Mouse (Mus musculus) heart, postnatal 10 days (tissue): ENCODE data around the gene Efna3. TPM values are rescaled to one million over a fixed set of nuclear protein-coding genes. Genes with fewer than 3 reads are reported as not detected.

Experiments
- DNase-seq, 2 experiments: peaks; one replicate each; pipeline ENCODE4 v3.0.0; 2021
- intact Hi-C: fragments of 180-260 bp; cut with DNase I; formaldehyde crosslinking; loops from one replicate; pipeline ENCODE4 v1.15.1; 2025
- total RNA-seq, 2 experiments: library from RNA; stranded (reverse); gene quantifications; 2 replicates each; pipeline ENCODE4 v1.2.3; 2021

Gene Efna3
- under 1 TPM in 1 of 2 experiments, not detected in 1; 0.17 TPM for total RNA-seq

DNA sequence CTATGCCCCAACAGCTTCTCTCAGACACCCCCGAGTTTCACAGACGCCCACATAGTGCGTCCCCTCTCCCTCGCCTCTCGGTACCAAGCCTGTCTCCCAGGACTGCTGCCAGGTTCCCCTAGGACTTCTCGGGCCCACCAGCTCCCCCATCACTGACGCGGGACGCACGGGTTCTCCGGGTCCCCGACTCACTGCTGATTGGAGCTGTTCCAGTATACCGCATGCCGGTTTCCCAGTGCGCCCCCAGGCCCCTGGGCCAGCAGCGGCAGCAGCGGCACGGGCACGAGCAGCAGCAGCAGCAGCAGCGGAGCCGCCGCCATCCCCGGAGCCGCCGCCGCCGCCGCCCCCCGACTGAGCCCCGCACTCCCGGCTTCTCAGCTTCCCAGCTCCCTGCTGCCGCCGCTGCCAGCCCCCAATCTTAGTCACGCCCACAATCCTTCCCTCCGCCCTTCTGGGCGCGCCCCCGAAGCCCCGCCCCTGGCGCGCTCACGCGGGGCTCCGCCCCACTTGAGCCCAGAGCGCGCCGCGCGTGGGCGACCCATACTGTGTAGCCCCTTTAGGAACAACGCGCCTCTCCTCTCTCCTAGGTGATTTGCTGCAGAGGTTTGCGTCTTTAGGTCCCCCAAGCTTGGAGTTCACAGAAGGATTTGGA is at the start of gene Efna3:
Gene Efna3 (minus strand): TSS at position 452 of the 652 bp plus-strand sequence.
- intact Hi-C loops, result no loop called here

DNA sequence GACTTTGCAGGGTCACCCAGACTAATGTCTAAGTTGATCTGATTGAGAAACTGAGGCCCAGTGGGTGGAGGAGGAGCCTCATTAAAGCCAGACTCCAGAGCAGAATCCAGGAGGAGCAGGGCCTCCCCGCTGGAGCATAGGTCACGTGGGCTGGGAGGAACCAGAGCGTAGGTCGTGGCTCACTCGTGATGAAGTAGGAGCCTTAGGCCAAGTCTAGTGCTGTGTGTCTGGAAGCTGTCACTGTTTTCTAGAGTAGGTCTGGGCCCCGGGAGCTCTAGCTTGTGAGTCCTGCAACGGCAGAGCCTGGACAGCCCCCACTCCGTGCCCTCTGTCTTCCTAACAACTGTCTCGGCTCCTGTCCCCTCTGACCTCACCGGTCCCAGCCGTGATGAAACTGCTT is 44.6 kb upstream of the Efna3 start:
- intact Hi-C loops, result no loop called here
- no peak for DNase-seq

More for the DNA sequence above, at the start of gene Efna3:
- DNase-seq, result peak; percentile 66 to 69

DNA sequence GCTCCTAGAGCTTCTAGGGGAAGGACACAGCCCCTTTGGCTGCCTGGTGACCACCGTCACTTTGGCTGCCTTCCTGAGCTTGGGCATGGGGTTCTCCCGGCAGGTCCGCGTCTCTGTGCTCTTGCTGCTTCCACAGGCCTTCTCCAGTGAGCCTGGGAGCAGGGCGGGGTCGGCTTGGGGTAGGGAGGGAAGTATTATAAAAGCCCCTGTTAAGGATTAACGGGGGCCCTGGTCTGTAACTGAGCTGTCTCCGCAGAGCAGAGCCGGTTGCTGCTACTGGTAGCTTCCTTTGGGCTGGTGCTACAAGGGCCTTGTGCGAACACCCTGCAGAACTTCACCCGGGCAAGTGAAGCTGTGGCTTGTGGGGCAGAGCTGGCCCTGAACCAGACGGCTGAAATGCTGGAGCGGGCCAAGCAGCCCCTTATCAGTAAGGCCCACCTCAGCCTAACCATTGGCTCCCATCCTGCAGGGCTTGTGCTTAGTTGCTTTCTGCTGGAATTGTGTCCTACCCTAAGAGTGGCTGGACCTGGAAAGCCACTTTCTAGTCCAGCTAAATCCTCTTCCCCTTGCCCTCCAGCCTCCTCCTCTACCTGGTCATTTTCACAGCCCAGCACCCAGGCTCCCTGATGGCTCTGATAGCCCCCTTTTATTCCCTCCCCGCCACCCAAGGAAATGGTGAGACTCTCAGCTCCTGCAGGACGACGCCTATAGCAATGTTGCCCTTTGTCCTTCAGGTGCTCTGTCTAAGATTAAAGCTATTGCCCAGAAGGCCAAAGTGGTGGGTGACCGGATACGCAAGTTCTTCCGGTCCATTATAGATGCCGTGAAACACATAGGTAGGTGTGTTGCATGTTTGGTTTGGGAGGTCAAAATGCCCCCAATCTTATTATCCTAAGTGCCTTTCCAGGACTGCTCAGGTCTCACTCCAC is 43.0 kb upstream of the Efna3 start:
- intact Hi-C loops, result no loop called here
- no peak for DNase-seq

DNA sequence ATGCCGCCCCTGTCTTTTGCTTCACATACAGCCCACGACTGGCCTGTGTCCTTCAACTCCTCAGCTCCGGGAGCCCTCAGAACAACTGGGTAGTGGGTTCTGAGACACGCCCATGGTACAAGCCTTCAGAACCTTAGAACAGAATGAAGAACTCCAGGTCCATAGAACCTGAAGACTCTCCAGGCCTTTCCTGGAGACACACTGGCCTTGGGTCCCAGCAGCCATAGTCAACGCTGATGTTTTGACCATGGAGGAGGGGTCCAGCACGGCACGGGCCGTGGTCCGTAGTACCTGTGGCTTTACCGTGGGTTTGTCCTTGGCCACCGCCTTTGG is 42.4 kb upstream of the Efna3 start, which contains the start of gene Dcst1:
Gene Dcst1 (minus strand): TSS at position 101 of the 333 bp plus-strand sequence.
- no peak for DNase-seq
- intact Hi-C loops, result no loop called here

DNA sequence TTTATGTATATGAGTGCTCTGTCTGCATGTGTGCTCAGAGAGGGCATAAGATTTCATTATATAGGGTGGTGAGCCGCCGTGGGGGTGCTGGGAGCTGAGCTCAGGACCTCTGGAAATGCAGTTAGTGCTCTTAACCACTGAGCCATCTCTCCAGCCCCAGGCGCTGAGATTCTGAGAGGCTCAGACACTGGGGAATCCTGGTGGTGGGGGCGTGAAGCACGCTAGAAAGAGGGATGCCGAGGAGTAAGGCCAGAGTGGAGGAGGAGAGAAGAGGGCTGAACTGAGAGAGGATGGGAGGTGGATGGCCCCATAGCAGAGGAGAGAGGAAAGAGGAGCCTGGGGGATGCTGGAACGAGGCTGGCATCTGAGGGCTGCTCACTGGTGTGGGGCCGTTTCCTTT is 41.9 kb upstream of the Efna3 start:
- DNase-seq, result no peak
- intact Hi-C loops, result no loop called here

DNA sequence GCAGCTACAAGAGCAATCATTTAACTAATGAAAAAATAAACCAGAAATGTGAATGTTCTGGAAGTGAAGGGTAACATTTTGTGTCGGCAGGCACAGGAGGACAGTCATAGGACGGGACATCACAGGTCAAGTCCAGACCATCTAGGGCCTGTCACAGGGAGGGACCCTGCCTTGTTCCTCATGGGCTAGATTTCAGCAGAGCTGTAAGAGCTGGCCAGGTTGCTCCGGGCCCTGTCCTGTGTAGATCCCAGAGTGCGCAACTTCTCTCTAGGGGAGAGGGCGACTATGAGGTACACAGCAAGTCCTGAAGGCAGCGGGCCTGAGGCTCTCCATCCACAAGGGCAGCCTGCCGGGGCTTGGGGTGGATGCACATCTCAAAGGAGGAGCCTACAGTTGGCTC is 38.9 kb upstream of the Efna3 start, which contains the start of gene Dcst2:
Gene Dcst2 (plus strand): TSS at position 301 of the 400 bp plus-strand sequence.
- no peak for DNase-seq
- intact Hi-C loops, result no loop called here

DNA sequence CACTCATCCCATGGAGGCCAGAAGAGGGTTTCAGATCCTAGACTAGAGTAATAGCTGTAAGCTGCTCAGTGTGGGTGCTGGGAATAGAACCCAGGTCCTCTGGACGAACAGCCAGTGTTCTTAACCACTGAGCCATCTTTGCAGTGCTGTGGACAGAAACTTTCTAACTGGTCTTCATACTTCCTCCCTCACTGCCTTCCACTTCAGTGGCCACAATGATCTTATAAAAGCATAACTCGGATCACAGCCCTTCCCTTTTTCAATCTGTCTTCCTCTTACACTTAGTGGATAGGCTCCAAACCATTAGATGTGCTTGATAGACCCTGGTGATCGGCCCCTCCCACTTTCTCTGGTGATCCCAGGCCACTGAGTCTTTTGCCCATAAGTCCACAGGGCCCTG is 37.5 kb upstream of the Efna3 start:
- DNase-seq, result no peak
- intact Hi-C loops, result no loop called here

DNA sequence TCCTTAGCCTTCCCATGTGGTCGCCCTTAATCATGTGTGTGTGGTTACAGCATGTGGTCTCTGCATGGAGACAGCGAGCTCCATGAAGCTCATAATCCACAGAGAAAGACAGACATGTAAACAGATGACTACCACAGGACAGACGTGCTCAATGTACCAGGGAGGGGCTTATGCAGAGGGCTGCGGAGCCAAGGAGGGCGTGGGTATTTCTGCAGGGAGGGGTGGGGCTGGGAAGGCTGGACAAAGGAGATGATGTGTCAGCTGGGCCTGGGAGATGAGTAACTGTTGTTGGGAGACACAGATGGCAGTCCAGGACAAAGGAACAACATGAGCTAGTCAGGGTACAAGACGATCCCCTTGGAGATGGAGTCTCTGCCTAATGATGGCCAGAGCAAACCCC is 36.9 kb upstream of the Efna3 start:
- no peak for DNase-seq
- intact Hi-C loops, result no loop called here

DNA sequence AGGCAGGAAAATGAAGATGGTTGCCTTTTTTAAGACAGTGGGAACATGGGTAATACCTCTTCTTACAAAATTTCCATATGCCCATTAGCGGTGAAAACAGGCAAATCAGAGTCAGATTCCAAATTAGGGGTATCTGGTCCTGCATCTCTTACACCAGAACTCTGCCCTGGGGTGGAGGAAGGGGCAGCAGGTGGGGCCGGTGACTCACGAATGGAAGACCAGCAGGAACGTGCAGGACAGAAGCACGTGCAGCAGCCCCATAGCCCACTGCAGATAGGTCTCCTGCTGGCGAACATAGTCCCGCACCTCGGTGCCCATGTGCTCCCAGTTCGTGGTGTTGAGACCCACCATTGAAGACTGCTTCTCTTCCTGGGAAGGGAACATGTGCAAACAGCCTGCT is 33.3 kb upstream of the Efna3 start:
- DNase-seq, result no peak
- intact Hi-C loops, result no loop called here

DNA sequence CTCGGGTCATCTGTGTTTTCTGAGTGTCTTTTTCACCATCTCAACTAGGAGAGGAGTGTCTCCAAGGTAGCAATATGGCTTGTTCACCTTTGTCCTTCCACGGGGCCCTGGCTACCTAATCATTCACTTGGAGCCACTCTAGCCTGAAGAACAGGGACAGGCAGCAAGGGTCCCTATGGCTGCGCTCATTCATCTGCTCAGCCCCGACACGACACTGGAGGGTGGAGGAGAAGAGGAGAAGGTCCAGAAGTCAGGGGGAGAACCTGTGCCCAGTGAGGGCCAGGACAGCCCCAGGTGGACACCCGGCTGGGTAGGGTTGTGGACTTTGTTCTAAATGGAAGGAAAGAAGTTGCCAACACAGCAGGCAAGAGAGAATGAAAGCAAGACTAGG is 32.7 kb upstream of the Efna3 start:
- intact Hi-C loops, result loop anchor here (1.0 to 2.0 kb wide), 2 partner anchors 23 to 37 kb away; no protein-coding TSS in a partner anchor
- no peak for DNase-seq

DNA sequence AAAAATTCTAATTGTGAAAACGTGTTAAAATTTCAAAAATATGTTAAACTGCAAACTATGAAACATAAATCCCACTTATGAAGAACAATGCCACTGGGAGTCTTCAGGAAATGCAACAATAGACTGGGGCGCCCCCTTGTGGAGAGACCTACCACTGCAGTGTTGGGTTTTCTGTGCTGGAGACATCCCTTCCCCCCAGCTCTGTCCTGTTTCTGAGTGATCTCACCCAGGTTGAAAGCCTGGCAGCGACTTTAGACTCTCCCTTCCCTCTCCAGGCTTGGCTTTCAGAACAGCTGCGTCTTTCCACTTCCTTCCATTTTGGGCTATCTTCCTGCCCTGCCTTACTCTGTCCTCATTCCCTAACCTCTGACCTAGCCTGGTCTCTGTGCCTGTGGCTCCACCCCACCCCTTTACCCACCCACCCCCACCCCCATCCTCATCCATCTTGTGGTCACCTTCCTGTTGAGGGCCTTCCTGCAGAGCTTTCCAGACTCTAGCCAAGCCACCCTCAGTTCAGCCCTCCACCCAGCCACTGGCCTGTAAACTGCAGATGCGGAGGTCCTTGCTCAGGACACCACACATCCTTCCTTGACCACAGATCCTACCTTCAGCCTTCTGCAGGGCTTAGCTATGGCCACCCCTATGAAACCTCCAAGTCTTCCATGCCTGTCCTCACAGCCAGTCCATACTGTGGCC is 32.2 kb upstream of the Efna3 start:
- peak; percentile 89 to 96 for DNase-seq
- intact Hi-C loops, result loop anchor here (1.0 to 2.0 kb wide), 4 partner anchors 15 to 38 kb away; no protein-coding TSS in a partner anchor

DNA sequence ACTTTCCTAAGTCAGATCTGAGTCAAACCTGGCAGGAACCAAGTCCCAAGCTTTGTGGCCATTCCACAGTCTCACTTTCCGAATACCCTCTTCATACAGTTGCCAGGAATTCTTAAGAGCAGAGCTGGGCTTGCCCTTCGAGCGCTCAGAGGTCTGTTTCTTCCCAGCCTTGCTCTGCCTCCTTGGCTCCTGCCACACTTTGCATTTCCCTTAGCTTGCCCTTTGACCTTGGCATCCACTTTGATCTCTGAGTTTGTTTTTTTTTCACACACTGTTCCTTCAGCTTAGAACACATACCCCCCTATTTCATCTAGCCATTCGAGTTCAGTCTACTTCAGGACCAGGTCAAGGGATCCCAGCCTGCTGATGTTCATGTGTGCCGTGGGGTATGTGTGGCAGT is 28.5 kb upstream of the Efna3 start:
- no peak for DNase-seq
- intact Hi-C loops, result no loop called here

DNA sequence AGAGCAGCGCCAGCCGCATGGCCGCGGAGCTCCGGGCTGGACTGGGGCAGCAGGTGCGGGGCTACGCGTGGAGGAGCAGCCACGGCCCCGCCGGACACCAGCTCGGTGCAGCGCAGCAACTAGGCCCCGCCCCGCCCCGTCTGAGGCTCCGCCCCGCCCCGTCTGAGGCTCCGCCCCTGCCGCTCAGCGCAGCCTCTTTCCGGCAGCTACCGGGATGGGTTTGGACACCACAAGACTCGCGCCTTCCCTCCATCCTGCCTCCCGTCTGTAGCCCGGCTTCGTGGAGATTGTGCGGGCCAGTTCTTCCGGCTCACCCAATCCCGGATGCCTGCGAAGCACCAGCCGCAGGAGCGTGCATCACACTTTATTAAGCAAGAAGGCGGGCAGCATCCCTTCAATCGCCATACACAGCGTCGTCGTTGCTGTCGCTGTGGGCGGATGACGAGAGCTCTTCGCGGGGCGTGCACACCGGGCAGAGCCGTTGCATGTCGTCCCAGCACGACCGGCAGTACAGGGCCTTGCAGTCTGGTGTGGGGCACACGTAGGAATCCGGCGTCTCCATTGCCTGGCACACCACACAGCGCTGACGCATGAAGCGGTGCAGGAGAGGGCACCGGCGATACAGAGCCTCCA is 27.2 kb upstream of the Efna3 start, which contains the start of gene Adam15:
Gene Adam15 (minus strand): TSS at position 128 of the 633 bp plus-strand sequence.
- intact Hi-C loops, result no loop called here
- DNase-seq, result peak; percentile 93

DNA sequence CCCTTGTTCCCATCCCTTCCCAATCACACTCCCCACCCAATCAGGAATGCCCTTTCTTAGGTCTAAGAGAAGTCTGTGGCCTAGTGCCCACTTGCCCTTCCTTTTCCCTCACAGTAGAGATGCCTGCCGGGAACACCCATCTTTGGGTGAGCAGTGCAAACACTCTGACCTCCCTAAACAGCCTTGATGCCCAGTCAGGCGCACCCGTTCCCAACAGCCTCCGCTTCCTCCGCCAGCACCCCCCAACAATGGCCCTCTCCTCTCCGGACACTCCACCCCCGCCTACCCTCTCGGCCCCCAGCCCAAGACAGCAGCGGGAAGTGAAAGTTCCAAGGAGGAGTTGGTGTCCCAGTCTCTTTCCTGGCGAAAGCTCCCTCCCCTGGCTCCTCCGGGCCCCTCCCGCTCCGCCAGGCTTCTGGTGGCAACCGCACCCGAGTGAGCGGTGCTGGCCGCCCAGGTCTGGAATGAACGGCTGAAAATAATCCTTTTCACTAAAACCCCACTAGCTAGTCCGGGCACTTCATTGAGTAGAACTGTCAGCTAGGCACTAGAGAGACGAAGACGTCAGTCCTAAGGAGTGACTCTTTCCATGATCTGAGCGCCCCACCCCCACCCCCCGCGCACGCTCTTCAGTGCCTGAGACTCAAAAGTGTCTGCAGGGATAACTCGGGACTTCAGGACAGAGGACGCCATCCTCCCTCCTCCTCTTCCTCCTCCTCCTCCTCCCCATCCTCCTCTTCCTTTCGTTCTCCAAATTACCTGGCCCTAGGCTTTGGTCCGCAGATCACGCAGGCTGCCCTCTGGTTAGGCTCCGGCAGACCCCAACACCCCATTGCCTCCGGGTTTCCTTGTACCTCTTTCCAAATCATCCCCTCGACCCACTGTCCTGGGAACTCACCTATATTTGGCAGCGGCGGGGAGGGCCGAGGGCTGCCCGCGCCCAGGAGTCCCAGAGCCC is 26.4 kb upstream of the Efna3 start:
- intact Hi-C loops, result no loop called here
- peak; percentile 74 to 75 for DNase-seq

DNA sequence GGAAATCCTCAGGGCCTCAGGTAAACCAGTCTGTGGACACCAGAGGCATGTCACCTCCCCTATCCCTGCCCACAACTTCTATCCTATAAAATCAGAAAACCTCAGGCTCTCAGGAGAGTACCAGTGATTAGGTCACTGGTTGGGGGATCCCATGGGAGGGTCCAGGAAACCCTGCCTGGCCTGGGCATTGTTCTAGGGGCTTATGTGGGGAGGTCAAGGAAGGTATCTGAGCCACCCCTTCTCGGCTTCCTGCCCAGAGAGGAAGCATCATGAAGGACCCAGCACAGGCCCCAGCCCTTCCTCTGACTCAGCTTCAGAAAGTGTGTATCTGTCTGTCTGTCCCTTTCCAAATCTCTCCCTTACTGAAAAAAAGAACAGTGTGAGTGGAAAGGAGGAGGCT is 25.2 kb upstream of the Efna3 start:
- intact Hi-C loops, result no loop called here
- DNase-seq, result peak; percentile 54 to 56

DNA sequence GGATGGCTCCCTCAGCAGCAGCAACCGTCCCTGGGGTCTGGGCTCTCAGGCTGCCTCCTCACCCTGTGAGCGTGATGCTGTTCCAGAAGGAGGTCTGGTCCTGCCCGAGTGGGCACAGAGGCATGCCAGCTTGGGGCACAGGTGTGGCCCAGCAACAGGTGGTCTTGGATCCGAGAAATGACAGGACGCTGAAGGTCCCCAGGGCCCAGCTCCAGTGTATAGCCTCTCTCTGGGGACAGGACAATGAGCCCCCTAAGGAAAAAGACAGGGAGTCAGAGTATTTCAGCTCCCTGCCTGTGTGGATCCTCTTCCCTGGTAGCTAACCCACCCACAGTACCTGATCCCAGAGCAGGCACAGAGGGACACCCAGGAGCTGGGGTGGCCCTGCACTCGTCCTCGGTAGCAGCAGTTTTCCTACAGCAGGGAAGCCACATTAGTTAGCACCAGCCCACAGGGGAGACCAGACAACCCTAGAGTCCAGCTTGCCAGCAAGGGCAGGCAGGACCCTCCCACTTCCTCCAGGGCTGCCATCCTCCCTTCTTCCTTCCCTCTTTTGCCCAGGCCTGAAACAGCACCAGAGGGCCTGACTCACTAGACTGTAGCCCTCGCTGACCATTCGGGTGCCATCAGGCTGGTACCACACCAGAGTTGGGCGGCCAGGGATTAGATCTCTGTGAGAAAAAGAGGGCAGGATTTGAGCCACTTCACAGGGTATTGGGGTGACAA is 24.2 kb upstream of the Efna3 start:
- intact Hi-C loops, result no loop called here
- no peak for DNase-seq

DNA sequence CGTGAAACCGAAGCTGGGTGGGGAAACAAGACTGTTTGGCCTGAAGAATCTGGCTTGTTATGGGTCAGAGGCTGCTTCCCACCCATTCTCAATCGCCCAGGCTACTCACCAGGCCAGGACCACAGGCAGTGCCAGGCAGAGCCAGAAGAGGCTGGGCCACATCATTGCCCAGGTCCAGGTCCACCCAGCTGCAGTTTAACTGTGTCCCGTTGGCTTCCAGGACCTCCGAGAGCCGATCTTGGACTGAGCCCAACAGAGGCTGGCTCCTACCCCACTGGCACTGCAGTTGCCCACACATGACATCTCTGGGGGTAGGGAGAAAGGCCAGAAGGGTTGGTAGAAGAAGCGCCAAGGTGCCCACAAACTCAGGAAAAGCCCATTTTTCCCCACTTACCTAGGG is 20.5 kb upstream of the Efna3 start:
- intact Hi-C loops, result no loop called here
- DNase-seq, result no peak

DNA sequence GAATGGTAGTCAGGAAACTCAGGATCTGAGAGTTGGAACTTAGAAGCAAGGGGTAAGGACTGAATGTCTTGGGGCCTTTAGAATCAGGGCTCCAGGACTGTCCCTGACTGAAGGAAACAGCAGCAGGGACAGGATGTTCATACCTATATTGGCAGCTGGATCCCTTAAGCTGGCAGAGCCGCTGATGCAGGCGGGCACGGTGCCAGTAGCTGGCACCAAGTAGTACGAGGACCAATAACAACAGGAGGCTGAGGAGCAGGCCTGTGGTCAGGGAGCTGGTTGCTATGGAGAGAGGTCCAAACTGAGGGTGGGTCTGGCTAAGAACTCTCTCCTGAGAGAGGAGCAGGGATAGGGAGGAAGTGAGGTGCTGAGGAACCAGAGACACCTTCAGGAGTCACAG is 19.0 kb upstream of the Efna3 start:
- no peak for DNase-seq
- intact Hi-C loops, result loop anchor here (2.0 kb wide), 1 partner anchor 143 kb away; no protein-coding TSS in a partner anchor

DNA sequence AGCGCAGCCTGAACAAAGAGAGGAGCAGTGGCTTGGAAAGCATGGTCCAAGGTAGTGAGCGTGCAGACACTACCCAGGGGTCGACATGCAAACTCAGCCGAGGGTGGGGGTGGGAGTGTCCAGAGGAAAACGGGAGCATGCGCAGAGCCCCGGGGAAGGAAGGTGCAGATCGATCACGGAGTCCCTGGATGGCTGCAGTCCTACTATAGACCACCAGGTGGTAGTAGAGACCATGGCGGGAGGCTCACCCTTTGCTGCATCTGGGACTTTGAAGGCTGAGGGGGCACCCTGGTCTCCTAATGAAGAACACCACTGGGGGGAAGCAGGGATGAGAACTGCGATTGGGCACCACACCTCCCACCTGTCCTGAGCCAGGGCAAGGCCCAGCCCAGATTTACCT is 17.7 kb upstream of the Efna3 start:
- peak; percentile 76 to 88 for DNase-seq

More for the DNA sequence above, 17.7 kb upstream of the Efna3 start:
- intact Hi-C loops, result loop anchor here (1.0 to 2.0 kb wide), 2 partner anchors 14 to 144 kb away; no protein-coding TSS in a partner anchor
